Mouse (Mus musculus) megakaryocyte, embryonic 14.5 days (primary cell): Measurements from ENCODE around the gene Flot2. TPM values are rescaled to one million over a fixed set of nuclear protein-coding genes. Genes with fewer than 3 reads are reported as not detected.

Experiments used
- H3K27me3 ChIP-seq: replicated peaks from 2 replicates; pipeline ENCODE3; 2012; ENCODE audit warnings: inconsistent platforms
- H3K36me3 ChIP-seq: replicated peaks from 2 replicates; pipeline ENCODE3; 2012; ENCODE audit warnings: low read length, inconsistent platforms, mixed read lengths
- H3K4me1 ChIP-seq: 2 replicates; pipeline ENCODE4 v1.6.1; 2012; ENCODE audit warnings: inconsistent platforms
- H3K4me3 ChIP-seq: replicated peaks from 2 replicates; pipeline ENCODE3; 2012; ENCODE audit warnings: moderate library complexity, mild to moderate bottlenecking, inconsistent platforms
- H3K9me3 ChIP-seq: 2 replicates; pipeline ENCODE4 v1.6.1; 2012; ENCODE audit warnings: inconsistent platforms
- FLI1 ChIP-seq: IDR thresholded peaks from 2 replicates; pipeline ENCODE4 v1.6.1; 2012; ENCODE audit warnings: low read length, inconsistent platforms, mixed read lengths
- GATA1 ChIP-seq: IDR thresholded peaks from 3 replicates; pipeline ENCODE4 v1.6.1; 2012; ENCODE audit warnings: mixed read lengths, low read length, inconsistent platforms, borderline replicate concordance
- polyA plus RNA-seq: library from polyadenylated mRNA; stranded (reverse); fragments of >175 nt; gene quantifications from 2 replicates; pipeline ENCODE4 v1.2.3, GENCODE M21; 2012; ENCODE audit warnings: low replicate concordance; ENCODE audit not compliant: insufficient read depth

The Flot2 gene
- polyA plus RNA-seq, 1 experiment: 9.5 TPM

GRCm38 (mm10) chr11:78095144-78095516 lies 57.4 kb downstream of the Flot2 start:
- H3K4me3 ChIP-seq: peak overlapping the region; percentile 97
- H3K4me1 ChIP-seq: peaks cover 39% of the 10 kb centered on the region
- peaks cover 2% of the 10 kb centered on the region for H3K36me3 ChIP-seq
- no peak for TF ChIP-seq GATA1
- H3K9me3 ChIP-seq: no peaks in the 10 kb centered on the region
- H3K27me3 ChIP-seq: no peaks in the 10 kb centered on the region

GRCm38 (mm10) chr11:78097077-78097476 lies 59.3 kb downstream of the Flot2 start:
- no peak overlapping the region for H3K4me3 ChIP-seq
- peaks cover 2% of the 10 kb centered on the region for H3K36me3 ChIP-seq
- H3K4me1 ChIP-seq: peaks cover 59% of the 10 kb centered on the region
- TF ChIP-seq FLI1: no peak
- TF ChIP-seq GATA1: no peak
- no peaks in the 10 kb centered on the region for H3K9me3 ChIP-seq
- H3K27me3 ChIP-seq: no peaks in the 10 kb centered on the region

GRCm38 (mm10) chr11:78100746-78101145 lies 63.0 kb downstream of the Flot2 start:
- TF ChIP-seq GATA1: no peak
- TF ChIP-seq FLI1: no peak
- H3K27me3 ChIP-seq: no peaks in the 10 kb centered on the region
- H3K4me1 ChIP-seq: peaks cover 73% of the 10 kb centered on the region
- peaks cover 2% of the 10 kb centered on the region for H3K36me3 ChIP-seq
- H3K9me3 ChIP-seq: no peaks in the 10 kb centered on the region
- H3K4me3 ChIP-seq: peak overlapping the region; percentile 0

DNA sequence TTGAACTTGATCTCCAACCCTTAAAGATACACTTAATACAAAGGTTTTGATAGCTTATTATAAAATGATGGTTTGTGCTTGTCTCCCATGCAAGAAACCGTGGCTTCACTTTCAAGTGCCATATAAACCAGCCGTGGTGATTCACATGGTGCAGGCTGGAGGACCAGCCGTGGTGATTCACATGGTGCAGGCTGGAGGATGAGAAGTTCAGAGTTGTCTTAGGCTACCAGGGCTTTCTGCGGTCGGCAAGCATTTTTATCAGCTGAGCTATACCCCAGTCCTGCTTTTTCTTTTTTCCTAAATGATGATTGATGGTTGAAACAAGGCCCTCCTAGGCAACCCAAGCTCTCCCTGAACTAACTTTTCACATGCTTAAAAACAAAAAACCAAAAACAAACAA lies 64.4 kb downstream of the Flot2 start:
- no peaks in the 10 kb centered on the region for H3K9me3 ChIP-seq
- no peaks in the 10 kb centered on the region for H3K27me3 ChIP-seq
- TF ChIP-seq GATA1 (no peak), FLI1 (no peak)
- H3K4me3 ChIP-seq: no peak overlapping the region
- peaks cover 7% of the 10 kb centered on the region for H3K36me3 ChIP-seq
- H3K4me1 ChIP-seq: peaks cover 70% of the 10 kb centered on the region

DNA sequence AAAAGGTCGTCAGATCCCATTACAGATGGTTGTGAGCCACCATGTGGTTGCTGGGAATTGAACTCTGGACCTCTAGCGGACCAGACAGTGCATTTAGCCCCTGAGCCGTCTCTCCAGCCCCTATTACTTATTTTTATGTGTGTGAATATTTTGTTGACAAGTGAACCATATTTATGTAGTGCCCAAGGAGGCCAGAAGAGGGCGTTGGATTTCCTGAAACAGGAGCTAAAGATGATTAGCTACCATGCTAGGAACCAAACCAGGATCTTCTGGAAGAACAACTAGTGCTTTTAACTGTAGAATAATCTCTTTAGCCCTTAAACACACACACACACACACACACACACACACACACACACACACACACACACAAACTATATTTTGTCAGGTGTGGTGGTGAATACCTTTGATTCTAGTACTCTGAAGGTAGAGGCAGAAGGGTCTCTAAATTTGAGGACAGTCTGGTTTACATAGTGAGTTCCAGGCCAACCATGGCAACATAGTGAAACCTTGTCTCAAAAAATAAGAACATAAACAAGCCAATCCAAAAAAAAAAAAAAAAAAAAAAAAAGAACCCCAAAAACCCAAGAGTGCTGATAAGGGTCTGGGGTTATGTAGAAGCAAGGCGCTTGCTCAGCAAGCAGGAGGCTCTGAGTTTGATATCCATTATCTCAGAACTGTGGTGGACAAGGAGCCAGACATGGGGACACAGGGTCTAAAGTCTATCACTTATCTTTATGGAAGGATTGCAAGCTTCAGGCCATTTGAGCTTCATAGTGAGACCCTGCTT lies 65.4 kb downstream of the Flot2 start:
- peaks cover 15% of the 10 kb centered on the region for H3K36me3 ChIP-seq
- H3K4me3 ChIP-seq: no peak overlapping the region
- H3K27me3 ChIP-seq: no peaks in the 10 kb centered on the region
- peaks cover 2% of the 10 kb centered on the region; the same call in 1 of the 2 replicates for H3K9me3 ChIP-seq
- TF ChIP-seq FLI1 (no peak), GATA1 (no peak)
- H3K4me1 ChIP-seq: peaks cover 61% of the 10 kb centered on the region

DNA sequence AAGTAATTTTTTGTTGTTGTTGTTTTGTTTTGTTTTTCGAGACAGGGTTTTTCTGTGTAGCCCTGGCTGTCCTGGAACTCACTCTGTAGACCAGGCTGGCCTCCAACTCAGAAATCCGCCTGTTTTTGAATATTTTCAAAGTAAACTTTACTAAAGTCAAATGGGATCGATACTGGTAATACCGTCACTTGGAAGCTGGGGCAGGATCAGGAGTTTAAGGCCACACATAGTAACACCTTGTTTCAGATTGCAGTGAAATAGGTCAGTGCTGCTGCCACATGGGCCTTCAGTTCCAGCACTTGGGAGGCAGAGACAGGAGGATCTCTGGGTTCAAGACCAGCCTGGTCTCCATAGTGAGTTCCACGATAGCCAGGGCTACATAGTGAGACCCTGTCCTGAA lies 66.8 kb downstream of the Flot2 start:
- Histone ChIP-seq H3K9me3 (peaks cover 2% of the 10 kb centered on the region; the same call in 1 of the 2 replicates), H3K4me1 (peaks cover 59% of the 10 kb centered on the region), H3K27me3 (no peaks in the 10 kb centered on the region), H3K36me3 (peaks cover 15% of the 10 kb centered on the region), H3K4me3 (no peak overlapping the region)
- TF ChIP-seq GATA1: no peak
- TF ChIP-seq FLI1: no peak

Other genes with a start within 250 kb of the Flot2 start
- not detected in 2 replicates for gene Pipox, start 143.8 kb upstream of the Flot2 start, polyA plus RNA-seq
- gene Sez6, start 107.1 kb upstream of the Flot2 start, polyA plus RNA-seq: not detected in 2 replicates
- gene Phf12, start 55.2 kb upstream of the Flot2 start, polyA plus RNA-seq: 75.4 and 178 TPM in 2 replicates
- gene Dhrs13, start 5.7 kb upstream of the Flot2 start, polyA plus RNA-seq: 5.9 and 7.0 TPM in 2 replicates
- gene Eral1, start 42.5 kb downstream of the Flot2 start, polyA plus RNA-seq: 1.6 TPM in 1 of 2 replicates, not detected in the other
- 32.0 and 49.0 TPM in 2 replicates for gene Fam222b, start 56.7 kb downstream of the Flot2 start, polyA plus RNA-seq
- gene Traf4, start 127.7 kb downstream of the Flot2 start, polyA plus RNA-seq: 4.8 and 6.3 TPM in 2 replicates
- gene Nek8, start 138.7 kb downstream of the Flot2 start, polyA plus RNA-seq: 1.3 and 2.2 TPM in 2 replicates
- 35.9 and 67.9 TPM in 2 replicates for gene Tlcd1, start 138.8 kb downstream of the Flot2 start, polyA plus RNA-seq
- gene Rpl23a, start 145.7 kb downstream of the Flot2 start, polyA plus RNA-seq: 151 and 1,521 TPM in 2 replicates
- gene Rab34, start 150.5 kb downstream of the Flot2 start, polyA plus RNA-seq: 4.5 TPM in 1 of 2 replicates, not detected in the other
- gene Proca1, start 155.5 kb downstream of the Flot2 start, polyA plus RNA-seq: 0.22 TPM in 1 of 2 replicates, not detected in the other
- gene Sdf2, start 207.8 kb downstream of the Flot2 start, polyA plus RNA-seq: 13.1 and 13.3 TPM in 2 replicates
- gene Supt6, start 208.1 kb downstream of the Flot2 start, polyA plus RNA-seq: 95.6 and 155 TPM in 2 replicates
- 17.1 and 39.7 TPM in 2 replicates for gene 2610507B11Rik, start 223.8 kb downstream of the Flot2 start, polyA plus RNA-seq